Mouse (Mus musculus): ENCODE results near the gene Tirap.
"Not testable (repeated sequence)": the region's sequence is repeated elsewhere in the genome, so short reads cannot be mapped to it uniquely, and the experiment has no call there.

Gene Tirap

GRCm38 (mm10) chr9:35187351-35187903 lies 12.7 kb downstream of the Tirap start:
- DNase-seq = no peak

GRCm38 (mm10) chr9:35186430-35186829 lies 13.7 kb downstream of the Tirap start:
- no peak for DNase-seq

- DNase-seq = peak in 1 of 2 experiments; percentile 25
Observed at GRCm38 (mm10) chr9:35183359-35183758, 16.7 kb downstream of the Tirap start.

GRCm38 (mm10) chr9:35182832-35183231 lies 17.3 kb downstream of the Tirap start:
- no peak for DNase-seq

GRCm38 (mm10) chr9:35176124-35176659 lies 23.9 kb downstream of the Tirap start:
- DNase-seq = no peak

- DNase-seq = peak; percentile 89 to 95
Observed at GRCm38 (mm10) chr9:35175251-35176123, 24.6 kb downstream of the Tirap start, which contains the start of gene Dcps. Dcps (minus strand) TSS chr9:35176061.

- no peak for DNase-seq
Observed at GRCm38 (mm10) chr9:35173331-35173730, 26.8 kb downstream of the Tirap start.

- no peak for DNase-seq
Observed at GRCm38 (mm10) chr9:35170071-35170470, 30.0 kb downstream of the Tirap start.

GRCm38 (mm10) chr9:35166798-35167635 lies 33.1 kb downstream of the Tirap start:
- DNase-seq = no peak

- DNase-seq = no peak
Observed at GRCm38 (mm10) chr9:35166144-35166797, 33.8 kb downstream of the Tirap start.

GRCm38 (mm10) chr9:35164142-35164874 lies 35.8 kb downstream of the Tirap start:
- DNase-seq = no peak

GRCm38 (mm10) chr9:35163011-35163690 lies 36.9 kb downstream of the Tirap start:
- DNase-seq = no peak

GRCm38 (mm10) chr9:35161721-35162120 lies 38.4 kb downstream of the Tirap start:
- no peak for DNase-seq

GRCm38 (mm10) chr9:35160662-35161061 lies 39.4 kb downstream of the Tirap start:
- DNase-seq = no peak

GRCm38 (mm10) chr9:35158477-35158876 lies 41.6 kb downstream of the Tirap start:
- no peak for DNase-seq

- DNase-seq = no peak
Observed at GRCm38 (mm10) chr9:35156862-35157261, 43.2 kb downstream of the Tirap start.

- no peak for DNase-seq
Observed at GRCm38 (mm10) chr9:35156002-35156710, 43.9 kb downstream of the Tirap start.

GRCm38 (mm10) chr9:35152923-35153322 lies 47.2 kb downstream of the Tirap start:
- no peak for DNase-seq

GRCm38 (mm10) chr9:35148822-35149221 lies 51.3 kb downstream of the Tirap start:
- not testable (repeated sequence) for DNase-seq

GRCm38 (mm10) chr9:35147261-35147660 lies 52.8 kb downstream of the Tirap start:
- not testable (repeated sequence) for DNase-seq

Measured in spleen, adult 18-20 months (tissue).